Mouse (Mus musculus): Measurements from ENCODE around the gene Sacm1l. TPM values are rescaled to one million over a fixed set of nuclear protein-coding genes. Genes with fewer than 3 reads are reported as not detected.

Sacm1l gene
- total and polyA plus RNA-seq, 2 experiments, result 7.7 to 74.3 TPM

DNA sequence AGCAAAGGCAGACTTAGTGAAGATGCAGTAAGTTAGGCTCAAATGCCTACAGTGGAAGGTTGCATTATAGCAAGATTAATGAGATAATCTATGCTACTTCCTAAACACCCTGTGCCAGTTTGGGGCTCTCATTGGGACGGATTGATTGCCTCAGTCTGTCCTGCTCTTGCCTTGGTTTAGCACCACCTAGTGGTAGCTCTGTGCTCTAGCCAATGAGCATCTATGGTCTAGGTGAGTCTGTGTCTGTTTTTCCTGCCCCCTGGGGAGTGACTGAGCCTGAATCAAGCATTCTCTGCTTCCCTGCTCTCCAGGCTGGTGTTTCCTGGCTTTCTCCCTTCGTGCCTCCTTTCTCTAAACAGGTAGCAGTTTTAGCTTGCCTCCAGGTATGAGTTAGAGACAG lies 25.2 kb upstream of the Sacm1l start:
- Histone ChIP-seq H3K9ac (ENCODE audit: low read depth, low read length) (no peak overlapping the region), H3K4me1 (ENCODE audit: control insufficient read depth, insufficient read depth, low read length) (peaks cover 7% of the 10 kb centered on the region), H3K79me2 (ENCODE audit: control insufficient read depth, insufficient read depth, low read length) (no peaks in the 10 kb centered on the region), H3K36me3 (ENCODE audit: control insufficient read depth, insufficient read depth, low read length) (peaks cover 5% of the 10 kb centered on the region), H3K27ac (replicated peaks; ENCODE audit: insufficient read depth, low read depth, low read length) (no peak overlapping the region), H3K4me3 (ENCODE audit: insufficient read depth, low read depth, low read length) (no peak overlapping the region), H3K27me3 (ENCODE audit: control insufficient read depth, insufficient read depth, low read length) (no peaks in the 10 kb centered on the region)
- peak; percentile 75 for TF ChIP-seq CTCF (IDR thresholded peaks at IDR 0.05; ENCODE audit: low read depth, low read length)
- no peak for TF ChIP-seq POLR2A (IDR thresholded peaks at IDR 0.05; ENCODE audit: extremely low read depth, insufficient read depth, low read length)
- DNase-seq (ENCODE audit: extremely low read depth, low read depth, low spot score), result peak; percentile 66
- WGBS, result 12% methylated on average over 2 of the region's 2 CpGs

DNA sequence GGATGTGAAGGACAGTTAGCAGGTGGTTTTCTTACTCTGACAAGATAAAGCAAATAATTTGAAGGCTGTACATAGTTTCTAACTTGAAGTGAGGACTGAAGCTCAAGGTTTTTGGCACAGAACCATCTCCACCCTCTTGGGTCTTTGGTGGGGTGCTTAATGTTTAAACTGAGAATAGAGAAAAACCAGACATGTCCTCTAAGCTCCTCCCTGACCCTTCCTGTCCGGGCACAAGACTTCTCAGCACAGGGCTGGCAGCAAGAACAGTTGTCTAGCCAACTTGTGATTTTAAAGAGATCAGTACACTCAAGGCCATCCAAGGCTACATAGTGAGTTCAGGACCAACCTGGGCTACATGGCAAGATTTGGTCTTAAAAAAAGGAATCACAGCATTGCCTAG lies 24.0 kb upstream of the Sacm1l start:
- no peak overlapping the region for H3K9ac ChIP-seq (ENCODE audit: low read depth, low read length)
- 12% methylated on average over 1 of the region's 1 CpGs for WGBS
- H3K27ac ChIP-seq (replicated peaks; ENCODE audit: insufficient read depth, low read depth, low read length), result no peak overlapping the region
- peaks cover 5% of the 10 kb centered on the region for H3K36me3 ChIP-seq (ENCODE audit: control insufficient read depth, insufficient read depth, low read length)
- H3K27me3 ChIP-seq (ENCODE audit: control insufficient read depth, insufficient read depth, low read length), result no peaks in the 10 kb centered on the region
- H3K4me3 ChIP-seq (ENCODE audit: insufficient read depth, low read depth, low read length), result no peak overlapping the region
- TF ChIP-seq CTCF (IDR thresholded peaks at IDR 0.05; ENCODE audit: low read depth, low read length) (no peak), POLR2A (IDR thresholded peaks at IDR 0.05; ENCODE audit: extremely low read depth, insufficient read depth, low read length) (no peak)
- no peak for DNase-seq (ENCODE audit: extremely low read depth, low read depth, low spot score)
- H3K79me2 ChIP-seq (ENCODE audit: control insufficient read depth, insufficient read depth, low read length), result no peaks in the 10 kb centered on the region
- H3K4me1 ChIP-seq (ENCODE audit: control insufficient read depth, insufficient read depth, low read length), result peaks cover 16% of the 10 kb centered on the region

DNA sequence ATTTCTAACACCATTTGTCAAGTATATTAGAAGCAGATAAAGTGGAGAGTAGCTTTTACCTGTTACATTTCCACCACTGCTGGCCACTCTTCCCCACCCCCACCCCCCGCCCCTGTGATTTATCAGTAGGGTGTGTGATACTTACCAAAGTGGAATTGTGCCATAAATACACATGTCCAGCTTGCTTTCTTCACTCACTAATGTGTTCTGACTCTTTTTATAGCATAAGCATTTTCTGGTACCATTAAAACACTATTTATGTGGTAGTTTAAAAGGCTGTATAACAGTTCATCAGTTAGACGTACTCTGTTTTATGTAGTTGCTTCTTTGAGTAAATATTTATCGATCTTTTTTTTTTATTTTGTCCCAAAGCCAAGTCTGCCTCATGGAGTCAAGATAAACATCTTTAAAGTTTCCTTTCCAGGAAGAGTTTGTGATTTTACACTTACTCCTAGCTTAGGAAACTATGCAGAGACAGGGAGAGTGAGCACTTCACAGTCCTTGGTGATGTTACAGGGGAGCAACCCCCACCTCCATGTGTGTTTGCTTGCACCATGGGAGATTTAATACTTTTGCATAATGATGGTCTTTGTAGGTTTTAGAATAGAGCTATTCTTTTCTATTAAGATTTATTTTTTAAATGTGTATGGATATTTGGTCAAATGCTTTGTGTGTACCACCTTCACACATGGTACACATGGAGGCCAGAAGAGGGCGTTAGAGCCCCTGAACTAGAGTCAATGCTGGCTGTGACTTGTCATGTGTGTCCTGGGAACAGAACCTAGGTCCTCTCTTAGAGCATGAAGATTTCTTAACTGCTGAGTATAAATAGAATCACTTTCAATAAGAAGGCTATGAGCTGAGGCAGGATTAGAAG lies 23.1 kb upstream of the Sacm1l start:
- no peak for TF ChIP-seq POLR2A (IDR thresholded peaks at IDR 0.05; ENCODE audit: extremely low read depth, insufficient read depth, low read length)
- no peak overlapping the region for H3K9ac ChIP-seq (ENCODE audit: low read depth, low read length)
- H3K27me3 ChIP-seq (ENCODE audit: control insufficient read depth, insufficient read depth, low read length), result no peaks in the 10 kb centered on the region
- peak; percentile 66 for DNase-seq (ENCODE audit: extremely low read depth, low read depth, low spot score)
- 29% methylated on average over 4 of the region's 4 CpGs for WGBS
- no peak overlapping the region for H3K27ac ChIP-seq (replicated peaks; ENCODE audit: insufficient read depth, low read depth, low read length)
- no peaks in the 10 kb centered on the region for H3K79me2 ChIP-seq (ENCODE audit: control insufficient read depth, insufficient read depth, low read length)
- no peak overlapping the region for H3K4me3 ChIP-seq (ENCODE audit: insufficient read depth, low read depth, low read length)
- H3K36me3 ChIP-seq (ENCODE audit: control insufficient read depth, insufficient read depth, low read length), result peaks cover 11% of the 10 kb centered on the region
- H3K4me1 ChIP-seq (ENCODE audit: control insufficient read depth, insufficient read depth, low read length), result peaks cover 17% of the 10 kb centered on the region

DNA sequence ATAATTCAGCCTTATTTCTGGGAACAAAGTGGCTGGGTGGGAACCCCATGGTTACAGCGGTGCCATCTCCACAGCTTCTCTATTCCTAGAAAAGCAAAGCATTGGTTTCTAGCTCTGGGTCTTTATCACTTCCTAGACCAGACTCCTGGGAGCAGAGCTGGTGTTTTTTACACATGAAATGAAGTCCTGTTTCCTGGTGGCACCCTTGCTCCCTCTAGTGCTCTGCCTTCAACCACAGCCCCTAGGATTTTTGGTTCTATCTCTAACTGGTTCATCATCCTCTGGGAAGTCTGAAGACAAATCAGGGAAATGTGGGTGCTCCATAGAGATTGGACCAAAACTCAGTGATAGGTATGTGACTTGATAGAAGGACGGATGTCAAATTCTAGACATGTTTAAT lies 22.2 kb upstream of the Sacm1l start:
- no peaks in the 10 kb centered on the region for H3K79me2 ChIP-seq (ENCODE audit: control insufficient read depth, insufficient read depth, low read length)
- H3K4me3 ChIP-seq (ENCODE audit: insufficient read depth, low read depth, low read length), result no peak overlapping the region
- TF ChIP-seq CTCF (IDR thresholded peaks at IDR 0.05; ENCODE audit: low read depth, low read length) (no peak; the same call in 1 of the 2 replicates), POLR2A (IDR thresholded peaks at IDR 0.05; ENCODE audit: extremely low read depth, insufficient read depth, low read length) (no peak)
- H3K27me3 ChIP-seq (ENCODE audit: control insufficient read depth, insufficient read depth, low read length), result no peaks in the 10 kb centered on the region
- peaks cover 13% of the 10 kb centered on the region for H3K36me3 ChIP-seq (ENCODE audit: control insufficient read depth, insufficient read depth, low read length)
- peaks cover 17% of the 10 kb centered on the region for H3K4me1 ChIP-seq (ENCODE audit: control insufficient read depth, insufficient read depth, low read length)
- WGBS, result 87% methylated on average over 2 of the region's 2 CpGs
- H3K9ac ChIP-seq (ENCODE audit: low read depth, low read length), result no peak overlapping the region
- H3K27ac ChIP-seq (replicated peaks; ENCODE audit: insufficient read depth, low read depth, low read length), result no peak overlapping the region
- no peak for DNase-seq (ENCODE audit: extremely low read depth, low read depth, low spot score)

DNA sequence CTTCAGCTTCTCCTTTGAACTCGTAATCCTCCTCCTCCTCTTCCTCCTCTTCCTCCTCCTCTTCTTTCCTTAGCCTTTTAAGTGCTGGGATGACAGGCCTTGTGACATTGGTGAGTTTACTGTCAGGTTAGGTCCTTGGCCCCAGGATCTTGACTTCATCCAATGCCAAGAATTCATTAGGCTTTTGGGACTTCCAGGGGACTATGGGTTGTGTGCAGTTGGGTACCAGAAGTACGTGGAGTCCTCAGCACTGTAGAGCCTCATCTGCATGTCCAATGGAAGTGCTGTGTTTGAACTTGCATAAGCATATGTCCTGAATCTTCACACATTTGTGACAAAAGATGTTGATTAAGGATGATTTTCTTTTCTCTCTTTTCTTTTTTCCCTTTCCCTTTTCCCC lies 20.6 kb upstream of the Sacm1l start:
- peaks cover 17% of the 10 kb centered on the region for H3K36me3 ChIP-seq (ENCODE audit: control insufficient read depth, insufficient read depth, low read length)
- no peaks in the 10 kb centered on the region for H3K27me3 ChIP-seq (ENCODE audit: control insufficient read depth, insufficient read depth, low read length)
- H3K4me3 ChIP-seq (ENCODE audit: insufficient read depth, low read depth, low read length), result no peak overlapping the region
- DNase-seq (ENCODE audit: extremely low read depth, low read depth, low spot score), result no peak
- WGBS, result 87% methylated on average over 2 of the region's 2 CpGs
- H3K4me1 ChIP-seq (ENCODE audit: control insufficient read depth, insufficient read depth, low read length), result peaks cover 19% of the 10 kb centered on the region
- no peak overlapping the region for H3K9ac ChIP-seq (ENCODE audit: low read depth, low read length)
- TF ChIP-seq POLR2A (IDR thresholded peaks at IDR 0.05; ENCODE audit: extremely low read depth, insufficient read depth, low read length) (no peak), CTCF (IDR thresholded peaks at IDR 0.05; ENCODE audit: low read depth, low read length) (no peak)
- no peak overlapping the region for H3K27ac ChIP-seq (replicated peaks; ENCODE audit: insufficient read depth, low read depth, low read length)
- no peaks in the 10 kb centered on the region for H3K79me2 ChIP-seq (ENCODE audit: control insufficient read depth, insufficient read depth, low read length)

Measured in liver, adult 2 months (tissue).